Mouse (Mus musculus) frontal cortex, postnatal 36 days (tissue): ENCODE measurements around the gene Tubg2.

Experiments used
- DNase-seq, 2 experiments: peaks; one replicate each; pipeline ENCODE4 v3.0.0; 2022; ENCODE audit warnings: low spot score in 2 of 2

Gene Tubg2

GRCm38 (mm10) chr11:101194137-101194536 lies 38.4 kb downstream of the Tubg2 start:
- no peak for DNase-seq

- DNase-seq: no peak
Observed at GRCm38 (mm10) chr11:101194643-101195042, 38.9 kb downstream of the Tubg2 start.

- DNase-seq: no peak
Observed at GRCm38 (mm10) chr11:101195101-101195500, 39.4 kb downstream of the Tubg2 start.

GRCm38 (mm10) chr11:101195571-101195970 lies 39.9 kb downstream of the Tubg2 start:
- no peak for DNase-seq

GRCm38 (mm10) chr11:101196175-101196574 lies 40.5 kb downstream of the Tubg2 start:
- no peak for DNase-seq

GRCm38 (mm10) chr11:101199555-101199954 lies 43.8 kb downstream of the Tubg2 start:
- no peak for DNase-seq

GRCm38 (mm10) chr11:101200986-101201385 lies 45.3 kb downstream of the Tubg2 start:
- DNase-seq: peak in 1 of 2 experiments; percentile 55
